Mouse (Mus musculus) lung, adult 2 months (tissue): ENCODE measurements around the gene Dcaf15.

Experiments used
- CTCF ChIP-seq: fragments of 200-500 bp; IDR thresholded peaks from 2 replicates; pipeline ENCODE4 v1.5.1; 2011; ENCODE audit warnings: mild to moderate bottlenecking, low read length, control low read depth; ENCODE audit not compliant: insufficient read depth
- POLR2A ChIP-seq: fragments of 200-500 bp; IDR thresholded peaks from 2 replicates; pipeline ENCODE4 v1.6.1; 2011; ENCODE audit warnings: low read depth, mild to moderate bottlenecking, control low read depth, low read length, borderline replicate concordance; ENCODE audit errors: extremely low read depth

DNA sequence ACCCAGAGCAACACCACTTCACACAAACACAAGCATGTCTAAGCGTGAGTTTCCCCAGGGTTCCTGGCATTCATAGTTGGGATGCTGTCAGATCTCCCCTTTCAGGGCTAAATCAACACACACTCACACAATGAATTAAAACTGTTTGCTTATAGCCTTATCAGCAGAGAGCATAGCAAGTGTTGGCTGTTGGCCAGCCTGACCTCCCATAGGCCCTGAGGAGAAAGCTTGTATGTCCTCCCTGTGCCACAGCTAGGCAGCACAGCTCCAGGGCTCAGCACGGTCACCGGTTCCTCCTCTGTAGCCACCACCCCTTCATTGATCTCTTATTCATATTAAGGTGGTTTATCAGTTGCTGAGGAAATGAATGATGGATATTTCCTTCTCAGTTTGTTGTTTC is 51.8 kb downstream of the Dcaf15 start:
- TF ChIP-seq CTCF: no peak
- no peak for TF ChIP-seq POLR2A
